Mouse (Mus musculus) intestine, embryonic 15.5 days (tissue): ENCODE measurements at regions not wholly inside any gene's neighbourhood (a gene's known extent, or its start where the extent isn't known, plus 50 kb on each side); places are given as distances from the start of the nearest gene placed in this dataset.

Source experiments
- ATAC-seq: fragments of 200-750 bp; cut with Nextera tagmentation; 2 replicates; pipeline ENCODE4 v1.8.0; 2017; ENCODE audit warnings: moderate TSS enrichment, moderate library complexity
- H3K27ac ChIP-seq: fragments of 300-500 bp; sonication (generic); 2 replicates; pipeline ENCODE4 v1.5.1; 2015; ENCODE audit warnings: mild to moderate bottlenecking, inconsistent platforms
- H3K27me3 ChIP-seq: fragments of 300-500 bp; sonication (generic); replicated peaks from 2 replicates; pipeline ENCODE4 v1.6.1; 2015; ENCODE audit warnings: inconsistent platforms
- H3K36me3 ChIP-seq: fragments of 300-500 bp; sonication (generic); 2 replicates; pipeline ENCODE4 v1.6.1; 2015; ENCODE audit warnings: inconsistent platforms
- H3K4me1 ChIP-seq: fragments of 300-500 bp; sonication (generic); replicated peaks from 2 replicates; pipeline ENCODE4 v1.6.1; 2015; ENCODE audit warnings: inconsistent platforms
- H3K4me2 ChIP-seq: fragments of 300-500 bp; sonication (generic); replicated peaks from 2 replicates; pipeline ENCODE4 v1.6.1; 2015; ENCODE audit warnings: mild to moderate bottlenecking, inconsistent platforms
- H3K4me3 ChIP-seq: fragments of 300-500 bp; sonication (generic); replicated peaks from 2 replicates; pipeline ENCODE4 v1.5.1; 2015; ENCODE audit warnings: inconsistent platforms
- H3K9ac ChIP-seq: fragments of 300-500 bp; sonication (generic); 2 replicates; pipeline ENCODE4 v1.6.1; 2015; ENCODE audit warnings: inconsistent platforms
- H3K9me3 ChIP-seq: fragments of 300-500 bp; sonication (generic); 2 replicates; pipeline ENCODE4 v1.6.1; 2016; ENCODE audit warnings: inconsistent platforms
- WGBS: fragments of 180-500 bp; shearing (Covaris S2); methylation state at CpG from one replicate; pipeline ENCODE4 v1.1.7; 2015; 5-methylcytosine and 5-hydroxymethylcytosine counted together

GRCm38 (mm10) chr2:124975106-124975505 is 92.8 kb upstream of the Slc24a5 start:
- no peaks in the 10 kb centered on the region for H3K9me3 ChIP-seq
- no peak for ATAC-seq
- H3K27me3 ChIP-seq = no peaks in the 10 kb centered on the region
- peaks cover 5% of the 10 kb centered on the region; the same call in 1 of the 2 replicates for H3K4me1 ChIP-seq
- H3K4me3 ChIP-seq = no peak overlapping the region
- no peak overlapping the region for H3K27ac ChIP-seq
- no peaks in the 10 kb centered on the region for H3K36me3 ChIP-seq
- WGBS = 64% methylated on average over 3 of the region's 3 CpGs
- H3K4me2 ChIP-seq = no peak overlapping the region
- H3K9ac ChIP-seq = no peak overlapping the region

GRCm38 (mm10) chr2:124990976-124991375 is 76.9 kb upstream of the Slc24a5 start:
- no peak overlapping the region for H3K27ac ChIP-seq
- no peaks in the 10 kb centered on the region for H3K27me3 ChIP-seq
- no peaks in the 10 kb centered on the region for H3K4me1 ChIP-seq
- no peak overlapping the region for H3K4me2 ChIP-seq
- H3K36me3 ChIP-seq = no peaks in the 10 kb centered on the region
- ATAC-seq = no peak
- 89% methylated on average over 2 of the region's 2 CpGs for WGBS
- H3K9ac ChIP-seq = no peak overlapping the region
- H3K9me3 ChIP-seq = no peaks in the 10 kb centered on the region
- H3K4me3 ChIP-seq = no peak overlapping the region

- Histone ChIP-seq H3K4me2 (no peak overlapping the region), H3K36me3 (no peaks in the 10 kb centered on the region), H3K9ac (no peak overlapping the region), H3K27me3 (no peaks in the 10 kb centered on the region), H3K4me1 (no peaks in the 10 kb centered on the region), H3K9me3 (no peaks in the 10 kb centered on the region), H3K4me3 (no peak overlapping the region), H3K27ac (no peak overlapping the region)
- 73% methylated on average over 1 of the region's 1 CpGs for WGBS
- no peak for ATAC-seq
Observed at GRCm38 (mm10) chr2:125015007-125015406, 52.9 kb upstream of the Slc24a5 start.

GRCm38 (mm10) chr2:125016946-125017345 is 51.0 kb upstream of the Slc24a5 start:
- H3K9ac ChIP-seq = no peak overlapping the region
- H3K9me3 ChIP-seq = no peaks in the 10 kb centered on the region
- no peaks in the 10 kb centered on the region for H3K4me1 ChIP-seq
- no peak overlapping the region for H3K4me2 ChIP-seq
- H3K27ac ChIP-seq = no peak overlapping the region
- no peak overlapping the region for H3K4me3 ChIP-seq
- no peak for ATAC-seq
- 88% methylated on average over 1 of the region's 1 CpGs for WGBS
- H3K36me3 ChIP-seq = no peaks in the 10 kb centered on the region
- H3K27me3 ChIP-seq = no peaks in the 10 kb centered on the region
